Mouse (Mus musculus): Measurements from ENCODE around the gene Ephb2. TPM values are rescaled to one million over a fixed set of nuclear protein-coding genes. Genes with fewer than 3 reads are reported as not detected.

Ephb2 gene
- polyA plus RNA-seq, 1 experiment from 2014 or later, result 7.8 TPM

- Histone ChIP-seq H3K4me3 (ENCODE audit: low read length) (no peak overlapping the region), H3K9ac (ENCODE audit: low read depth, low read length) (no peak overlapping the region), H3K9me3 (ENCODE audit: control insufficient read depth, low read length) (no peaks in the 10 kb centered on the region), H3K27me3 (replicated peaks; ENCODE audit: control insufficient read depth, insufficient read depth, low read length) (no peaks in the 10 kb centered on the region), H3K36me3 (ENCODE audit: control insufficient read depth, insufficient read depth, low read length) (no peaks in the 10 kb centered on the region), H3K27ac (ENCODE audit: low read depth, low read length) (no peak overlapping the region), H3K4me1 (ENCODE audit: control insufficient read depth, insufficient read depth, low read depth, low read length) (peaks cover 9% of the 10 kb centered on the region), H3K4me2 (ENCODE audit: low read length) (no peak overlapping the region)
- no peak for ATAC-seq
- WGBS, result 78% methylated on average over 6 of the region's 6 CpGs
Measured at GRCm38 (mm10) chr4:136714530-136714929, 121.3 kb downstream of the Ephb2 start.

GRCm38 (mm10) chr4:136713889-136714288 lies 121.9 kb downstream of the Ephb2 start:
- Histone ChIP-seq H3K9me3 (ENCODE audit: control insufficient read depth, low read length) (no peaks in the 10 kb centered on the region), H3K36me3 (ENCODE audit: control insufficient read depth, insufficient read depth, low read length) (no peaks in the 10 kb centered on the region), H3K9ac (ENCODE audit: low read depth, low read length) (no peak overlapping the region), H3K4me3 (ENCODE audit: low read length) (no peak overlapping the region), H3K27me3 (replicated peaks; ENCODE audit: control insufficient read depth, insufficient read depth, low read length) (no peaks in the 10 kb centered on the region), H3K4me1 (ENCODE audit: control insufficient read depth, insufficient read depth, low read depth, low read length) (peaks cover 9% of the 10 kb centered on the region), H3K27ac (ENCODE audit: low read depth, low read length) (no peak overlapping the region), H3K4me2 (ENCODE audit: low read length) (no peak overlapping the region)
- no peak for ATAC-seq
- 93% methylated on average over 7 of the region's 7 CpGs for WGBS

- no peaks in the 10 kb centered on the region for H3K9me3 ChIP-seq (ENCODE audit: control insufficient read depth, low read length)
- no peak for ATAC-seq
- H3K4me3 ChIP-seq (ENCODE audit: low read length), result no peak overlapping the region
- WGBS, result 80% methylated on average over 3 of the region's 3 CpGs
- peaks cover 14% of the 10 kb centered on the region for H3K4me1 ChIP-seq (ENCODE audit: control insufficient read depth, insufficient read depth, low read depth, low read length)
- H3K36me3 ChIP-seq (ENCODE audit: control insufficient read depth, insufficient read depth, low read length), result no peaks in the 10 kb centered on the region
- no peaks in the 10 kb centered on the region for H3K27me3 ChIP-seq (replicated peaks; ENCODE audit: control insufficient read depth, insufficient read depth, low read length)
- no peak overlapping the region for H3K9ac ChIP-seq (ENCODE audit: low read depth, low read length)
- H3K27ac ChIP-seq (ENCODE audit: low read depth, low read length), result no peak overlapping the region
- H3K4me2 ChIP-seq (ENCODE audit: low read length), result no peak overlapping the region
Measured at GRCm38 (mm10) chr4:136713431-136713830, 122.4 kb downstream of the Ephb2 start.

GRCm38 (mm10) chr4:136711985-136712768 lies 123.6 kb downstream of the Ephb2 start:
- Histone ChIP-seq H3K9ac (ENCODE audit: low read depth, low read length) (no peak overlapping the region), H3K36me3 (ENCODE audit: control insufficient read depth, insufficient read depth, low read length) (no peaks in the 10 kb centered on the region), H3K4me3 (ENCODE audit: low read length) (no peak overlapping the region), H3K27me3 (replicated peaks; ENCODE audit: control insufficient read depth, insufficient read depth, low read length) (no peaks in the 10 kb centered on the region), H3K27ac (ENCODE audit: low read depth, low read length) (no peak overlapping the region), H3K9me3 (ENCODE audit: control insufficient read depth, low read length) (no peaks in the 10 kb centered on the region), H3K4me2 (ENCODE audit: low read length) (no peak overlapping the region), H3K4me1 (ENCODE audit: control insufficient read depth, insufficient read depth, low read depth, low read length) (peaks cover 14% of the 10 kb centered on the region)
- no peak for ATAC-seq
- WGBS, result 57% methylated on average over 20 of the region's 20 CpGs

GRCm38 (mm10) chr4:136710345-136710744 lies 125.4 kb downstream of the Ephb2 start:
- H3K4me2 ChIP-seq (ENCODE audit: low read length), result no peak overlapping the region
- 97% methylated on average over 9 of the region's 9 CpGs for WGBS
- no peak for ATAC-seq

GRCm38 (mm10) chr4:136708956-136709355 lies 126.8 kb downstream of the Ephb2 start:
- 63% methylated on average over 2 of the region's 2 CpGs for WGBS

More at GRCm38 (mm10) chr4:136710345-136710744, 125.4 kb downstream of the Ephb2 start:
- Histone ChIP-seq H3K27ac (ENCODE audit: low read depth, low read length) (no peak overlapping the region), H3K9me3 (ENCODE audit: control insufficient read depth, low read length) (no peaks in the 10 kb centered on the region), H3K27me3 (replicated peaks; ENCODE audit: control insufficient read depth, insufficient read depth, low read length) (no peaks in the 10 kb centered on the region), H3K4me1 (ENCODE audit: control insufficient read depth, insufficient read depth, low read depth, low read length) (peaks cover 6% of the 10 kb centered on the region), H3K36me3 (ENCODE audit: control insufficient read depth, insufficient read depth, low read length) (no peaks in the 10 kb centered on the region), H3K9ac (ENCODE audit: low read depth, low read length) (no peak overlapping the region), H3K4me3 (ENCODE audit: low read length) (no peak overlapping the region)

GRCm38 (mm10) chr4:136706696-136707095 lies 129.1 kb downstream of the Ephb2 start:
- Histone ChIP-seq H3K27me3 (replicated peaks; ENCODE audit: control insufficient read depth, insufficient read depth, low read length) (no peaks in the 10 kb centered on the region), H3K27ac (ENCODE audit: low read depth, low read length) (no peak overlapping the region), H3K4me1 (ENCODE audit: control insufficient read depth, insufficient read depth, low read depth, low read length) (peaks cover 23% of the 10 kb centered on the region), H3K4me3 (ENCODE audit: low read length) (no peak overlapping the region), H3K9me3 (ENCODE audit: control insufficient read depth, low read length) (no peaks in the 10 kb centered on the region), H3K4me2 (ENCODE audit: low read length) (no peak overlapping the region), H3K9ac (ENCODE audit: low read depth, low read length) (no peak overlapping the region), H3K36me3 (ENCODE audit: control insufficient read depth, insufficient read depth, low read length) (no peaks in the 10 kb centered on the region)
- ATAC-seq, result no peak
- WGBS, result 63% methylated on average over 4 of the region's 4 CpGs

More at GRCm38 (mm10) chr4:136708956-136709355, 126.8 kb downstream of the Ephb2 start:
- no peak for ATAC-seq
- Histone ChIP-seq H3K9ac (ENCODE audit: low read depth, low read length) (no peak overlapping the region), H3K4me1 (ENCODE audit: control insufficient read depth, insufficient read depth, low read depth, low read length) (peaks cover 14% of the 10 kb centered on the region), H3K4me2 (ENCODE audit: low read length) (no peak overlapping the region), H3K9me3 (ENCODE audit: control insufficient read depth, low read length) (no peaks in the 10 kb centered on the region), H3K27me3 (replicated peaks; ENCODE audit: control insufficient read depth, insufficient read depth, low read length) (no peaks in the 10 kb centered on the region), H3K27ac (ENCODE audit: low read depth, low read length) (0 out of 2 replicates have a peak overlapping the region, but pooled peaks have one; percentile 17), H3K4me3 (ENCODE audit: low read length) (no peak overlapping the region), H3K36me3 (ENCODE audit: control insufficient read depth, insufficient read depth, low read length) (no peaks in the 10 kb centered on the region)

GRCm38 (mm10) chr4:136705091-136705490 lies 130.7 kb downstream of the Ephb2 start:
- ATAC-seq, result no peak

GRCm38 (mm10) chr4:136704551-136704950 lies 131.2 kb downstream of the Ephb2 start:
- 27% methylated on average over 3 of the region's 3 CpGs for WGBS
- peaks cover 27% of the 10 kb centered on the region for H3K4me1 ChIP-seq (ENCODE audit: control insufficient read depth, insufficient read depth, low read depth, low read length)

More at GRCm38 (mm10) chr4:136705091-136705490, 130.7 kb downstream of the Ephb2 start:
- Histone ChIP-seq H3K9ac (ENCODE audit: low read depth, low read length) (no peak overlapping the region), H3K36me3 (ENCODE audit: control insufficient read depth, insufficient read depth, low read length) (no peaks in the 10 kb centered on the region), H3K4me3 (ENCODE audit: low read length) (no peak overlapping the region), H3K27me3 (replicated peaks; ENCODE audit: control insufficient read depth, insufficient read depth, low read length) (no peaks in the 10 kb centered on the region), H3K27ac (ENCODE audit: low read depth, low read length) (no peak overlapping the region), H3K4me2 (ENCODE audit: low read length) (no peak overlapping the region), H3K9me3 (ENCODE audit: control insufficient read depth, low read length) (no peaks in the 10 kb centered on the region), H3K4me1 (ENCODE audit: control insufficient read depth, insufficient read depth, low read depth, low read length) (peaks cover 23% of the 10 kb centered on the region)
- WGBS, result 75% methylated on average over 5 of the region's 5 CpGs

More at GRCm38 (mm10) chr4:136704551-136704950, 131.2 kb downstream of the Ephb2 start:
- Histone ChIP-seq H3K27ac (ENCODE audit: low read depth, low read length) (no peak overlapping the region), H3K36me3 (ENCODE audit: control insufficient read depth, insufficient read depth, low read length) (no peaks in the 10 kb centered on the region), H3K4me2 (ENCODE audit: low read length) (no peak overlapping the region), H3K27me3 (replicated peaks; ENCODE audit: control insufficient read depth, insufficient read depth, low read length) (no peaks in the 10 kb centered on the region), H3K9me3 (ENCODE audit: control insufficient read depth, low read length) (no peaks in the 10 kb centered on the region), H3K9ac (ENCODE audit: low read depth, low read length) (no peak overlapping the region), H3K4me3 (ENCODE audit: low read length) (no peak overlapping the region)
- ATAC-seq, result no peak

All from hindbrain, embryonic 16.5 days (tissue).